Mouse (Mus musculus): ENCODE results near the gene Tnrc18. TPM values are rescaled to one million over a fixed set of nuclear protein-coding genes. Genes with fewer than 3 reads are reported as not detected.

Gene Tnrc18
- polyA plus RNA-seq, 1 experiment: 30.9 TPM

- no peak for DNase-seq (ENCODE audit: low read depth)
Measured at GRCm38 (mm10) chr5:142823096-142824062, 5.9 kb upstream of the Tnrc18 start.

DNA sequence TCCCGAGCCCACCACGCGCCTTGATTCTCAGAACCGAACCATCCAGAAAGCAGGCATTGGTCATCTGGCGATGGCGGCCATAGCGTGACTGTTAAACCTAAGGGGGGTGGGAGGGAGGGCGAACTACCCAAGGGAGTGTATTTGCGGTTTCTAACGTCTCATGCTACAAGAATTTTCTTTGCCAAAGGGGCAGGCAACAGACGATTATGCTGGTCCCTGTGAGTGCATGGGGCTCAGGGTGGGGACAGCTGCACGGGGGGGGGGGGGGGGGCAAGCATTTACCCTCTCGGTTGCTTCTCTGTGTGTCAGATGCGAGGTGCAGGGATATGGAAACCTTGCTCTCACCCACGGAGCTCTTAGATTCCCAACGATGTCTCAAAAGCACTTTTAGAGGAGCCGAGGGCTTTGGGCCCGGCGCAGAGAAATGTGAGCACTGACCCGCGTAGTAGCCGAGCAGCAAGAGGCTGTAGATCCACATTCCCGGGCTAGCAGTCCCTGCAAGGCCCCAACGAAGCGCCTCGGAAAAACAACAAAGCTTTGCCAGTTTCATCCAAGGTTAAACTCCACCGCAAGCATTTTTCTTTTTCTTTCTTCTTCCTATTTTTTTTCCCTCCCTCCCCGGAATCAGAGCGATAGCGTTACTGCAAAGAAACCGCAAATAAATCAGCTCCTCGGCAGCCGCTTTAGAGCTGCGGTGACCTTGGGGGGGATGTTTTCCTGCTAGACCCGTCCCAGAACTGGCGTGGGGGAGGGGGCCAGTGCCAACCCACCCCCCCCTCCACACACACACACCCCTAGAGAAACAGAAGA lies 5.0 kb upstream of the Tnrc18 start:
- DNase-seq (ENCODE audit: low read depth): no peak

DNA sequence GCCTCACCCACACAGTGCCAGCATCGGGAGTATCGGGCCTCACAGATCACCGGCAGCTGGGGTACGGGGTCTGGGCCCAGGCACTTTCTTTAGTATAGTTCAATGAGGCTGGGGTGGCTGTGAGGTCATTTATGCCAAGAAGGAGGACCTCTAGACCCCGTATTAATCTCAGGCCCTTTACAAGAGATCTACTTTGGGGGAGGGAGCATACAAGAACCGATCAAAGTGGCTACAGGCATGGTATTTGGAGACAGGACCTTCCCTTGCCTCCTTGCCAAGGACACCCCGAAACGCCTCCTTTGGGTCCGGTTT lies 4.5 kb upstream of the Tnrc18 start:
- DNase-seq (ENCODE audit: low read depth): no peak

GRCm38 (mm10) chr5:142821266-142821973 lies 4.0 kb upstream of the Tnrc18 start:
- no peak for DNase-seq (ENCODE audit: low read depth)

DNA sequence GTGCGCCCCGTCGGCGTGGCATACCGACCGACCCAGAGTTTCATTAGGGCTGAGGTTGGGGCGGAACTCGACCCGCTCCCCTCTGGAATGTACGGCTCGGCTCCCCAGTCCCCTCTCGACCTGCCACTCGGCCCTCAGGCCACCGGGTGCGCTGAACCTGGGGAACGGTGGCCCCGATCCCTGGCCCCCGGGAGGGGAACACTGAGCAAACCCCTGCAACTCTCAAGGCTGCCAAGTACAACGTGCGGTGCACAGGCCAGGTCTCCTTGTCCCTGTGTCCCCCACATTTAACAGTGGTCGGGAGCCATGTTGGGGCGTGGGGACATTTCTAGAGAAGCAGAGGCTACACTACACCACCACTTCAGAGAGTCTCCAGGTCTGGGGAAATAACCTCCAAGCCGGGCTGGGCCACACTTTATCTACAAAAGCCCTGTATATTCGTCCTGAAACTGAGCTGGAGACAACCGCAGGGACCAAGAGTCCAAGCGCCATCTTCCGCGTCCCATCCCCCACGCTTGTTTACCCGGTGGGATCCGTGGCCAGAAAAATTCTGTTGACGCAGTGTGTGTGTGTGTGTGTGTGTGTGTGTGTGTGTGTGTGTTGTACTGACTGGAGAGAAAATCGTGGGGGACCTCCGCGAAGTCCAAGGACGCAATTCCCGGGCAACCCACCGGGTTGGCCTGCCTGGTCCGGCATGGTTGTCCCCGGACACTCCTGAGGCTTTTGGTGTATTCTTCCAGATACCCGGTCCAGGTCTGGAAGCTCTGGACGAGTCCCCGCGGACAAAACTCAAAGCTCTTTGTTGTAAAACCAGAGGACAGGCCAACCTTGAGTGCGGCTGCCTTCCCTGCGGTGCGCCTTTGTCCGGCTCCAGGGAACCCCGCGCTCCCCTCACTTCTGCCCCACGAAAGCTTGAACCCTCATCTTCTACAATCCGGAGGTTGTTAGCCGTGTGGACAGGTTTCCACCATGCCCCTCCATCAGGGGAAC lies 3.1 kb upstream of the Tnrc18 start:
- no peak for DNase-seq (ENCODE audit: low read depth)

DNA sequence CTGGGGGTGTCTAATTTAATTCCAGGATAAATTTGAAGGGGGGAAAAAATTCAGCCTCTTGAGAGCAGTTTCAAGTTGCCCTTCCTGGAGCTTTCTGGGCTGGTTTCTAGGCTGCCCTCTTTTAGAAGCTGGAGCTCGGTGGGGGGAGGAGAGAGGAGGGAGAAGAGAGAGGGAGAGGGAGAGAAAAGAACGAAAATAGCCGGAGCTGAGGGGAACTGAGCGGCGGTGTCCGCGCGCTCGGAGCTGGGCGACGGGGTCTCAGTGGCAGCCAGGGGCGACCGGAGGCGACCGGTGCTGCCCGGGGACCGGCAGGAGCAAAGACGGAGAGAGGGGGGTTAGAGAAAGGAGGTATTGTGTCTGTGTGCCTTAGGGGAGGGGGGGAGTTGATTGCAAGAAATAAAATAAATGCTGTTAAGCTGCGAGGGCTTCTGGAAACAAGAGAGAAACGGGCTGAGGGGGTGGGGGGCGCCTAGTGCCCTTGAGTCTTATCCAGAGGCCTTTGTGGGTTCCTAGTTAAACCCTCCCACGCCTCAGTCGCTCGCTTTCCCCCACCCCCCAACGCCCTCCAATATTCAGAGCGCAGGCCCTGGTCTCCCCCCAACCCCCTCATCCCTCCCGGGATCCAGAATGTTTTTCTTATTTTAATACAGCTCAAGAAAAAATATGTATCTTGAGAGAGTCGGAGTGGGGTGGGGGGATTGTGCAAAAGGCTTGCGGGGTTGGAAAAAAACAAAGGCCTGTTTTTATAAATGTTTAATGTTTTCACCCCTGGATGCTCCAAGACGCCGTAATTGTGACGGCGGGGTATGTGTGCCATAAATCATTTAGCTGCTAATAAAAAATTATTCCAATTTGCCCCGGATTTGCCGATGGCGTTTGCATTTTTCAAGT lies 2.2 kb upstream of the Tnrc18 start:
- no peak for DNase-seq (ENCODE audit: low read depth)

DNA sequence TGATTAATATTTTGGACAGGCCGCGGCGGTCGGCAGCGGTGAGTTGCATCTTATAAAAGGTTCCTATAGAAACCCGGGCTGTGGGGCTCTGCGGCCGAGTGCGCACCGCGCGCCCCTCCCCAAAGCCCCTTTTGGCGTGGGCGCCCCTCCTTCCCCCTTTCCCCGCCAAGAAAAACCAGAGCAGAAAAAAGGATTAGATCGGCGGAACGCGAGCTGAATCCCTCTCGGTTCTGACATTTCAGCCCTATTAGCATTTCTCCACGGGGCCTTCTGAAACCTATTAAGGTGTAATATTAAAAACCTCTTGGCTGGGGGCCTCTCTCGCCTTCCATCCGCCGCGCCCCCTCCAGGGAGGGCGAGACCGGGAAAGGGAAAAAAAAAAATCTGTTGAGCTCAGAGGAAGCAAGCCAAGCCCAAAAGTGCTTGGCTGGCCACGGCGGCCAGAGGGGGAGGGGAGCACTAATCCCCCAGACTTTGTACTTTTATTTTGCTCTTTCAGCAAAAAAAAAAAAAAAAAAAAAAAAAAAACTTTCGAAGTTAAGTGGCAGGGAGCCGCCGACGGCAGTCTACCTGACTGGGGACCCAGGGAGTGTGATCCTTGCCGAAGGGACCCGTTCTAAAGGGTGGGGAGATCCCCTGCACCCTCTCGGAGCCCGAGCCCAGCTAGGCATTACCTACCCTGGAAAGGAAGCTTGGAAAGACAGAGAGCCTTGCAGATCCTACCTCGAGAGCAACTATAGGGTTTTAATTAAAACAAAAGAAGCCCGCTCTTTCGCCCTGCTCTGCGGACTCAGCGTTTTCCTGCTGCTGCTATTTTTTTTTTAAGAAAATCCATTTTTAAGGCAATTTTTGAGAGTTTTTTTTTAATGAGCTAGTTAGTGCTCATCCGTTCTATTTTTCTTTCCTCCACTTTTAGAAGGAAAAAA lies 1.2 kb upstream of the Tnrc18 start:
- DNase-seq (ENCODE audit: low read depth): no peak

DNA sequence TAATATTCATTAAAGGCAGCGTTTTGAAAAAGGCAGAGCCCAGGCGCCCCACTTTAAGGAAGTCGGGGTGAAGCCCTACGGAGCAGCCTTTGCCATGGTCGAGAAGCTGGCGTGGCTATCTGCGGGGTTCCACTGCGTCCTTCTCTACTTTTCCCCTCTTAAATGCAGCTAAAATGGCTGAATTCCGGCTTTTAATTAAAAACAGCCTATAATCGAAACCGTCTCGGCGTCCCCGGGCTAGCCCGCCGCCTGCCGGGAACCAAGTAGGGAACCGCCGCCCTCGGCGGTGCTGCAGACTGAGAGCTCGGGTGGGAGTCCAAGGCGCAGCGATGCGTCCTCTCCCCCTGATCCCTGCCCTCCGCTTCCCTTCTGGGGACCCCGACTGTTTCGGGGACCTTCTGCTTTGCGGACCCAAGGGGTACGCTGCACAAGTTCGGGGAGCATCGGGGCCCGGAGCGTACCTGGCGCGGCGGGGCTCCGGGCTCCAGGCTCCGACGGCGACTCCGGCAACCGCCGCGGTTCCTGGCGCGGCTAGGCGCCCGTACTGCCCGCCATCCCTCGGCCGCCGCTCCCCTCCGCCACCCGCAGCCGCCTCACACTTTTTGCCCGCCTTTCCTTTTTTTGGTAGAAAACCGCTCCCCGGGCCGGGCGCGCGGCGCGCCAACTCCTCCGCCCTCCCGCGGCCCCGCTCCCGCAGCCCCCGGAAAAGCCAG lies 495 bp downstream of the Tnrc18 start:
- DNase-seq (ENCODE audit: low read depth): no peak

GRCm38 (mm10) chr5:142816031-142816810 lies 1.2 kb downstream of the Tnrc18 start:
- no peak for DNase-seq (ENCODE audit: low read depth)

- no peak for DNase-seq (ENCODE audit: low read depth)
Measured at GRCm38 (mm10) chr5:142815421-142816001, 2.0 kb downstream of the Tnrc18 start.

DNA sequence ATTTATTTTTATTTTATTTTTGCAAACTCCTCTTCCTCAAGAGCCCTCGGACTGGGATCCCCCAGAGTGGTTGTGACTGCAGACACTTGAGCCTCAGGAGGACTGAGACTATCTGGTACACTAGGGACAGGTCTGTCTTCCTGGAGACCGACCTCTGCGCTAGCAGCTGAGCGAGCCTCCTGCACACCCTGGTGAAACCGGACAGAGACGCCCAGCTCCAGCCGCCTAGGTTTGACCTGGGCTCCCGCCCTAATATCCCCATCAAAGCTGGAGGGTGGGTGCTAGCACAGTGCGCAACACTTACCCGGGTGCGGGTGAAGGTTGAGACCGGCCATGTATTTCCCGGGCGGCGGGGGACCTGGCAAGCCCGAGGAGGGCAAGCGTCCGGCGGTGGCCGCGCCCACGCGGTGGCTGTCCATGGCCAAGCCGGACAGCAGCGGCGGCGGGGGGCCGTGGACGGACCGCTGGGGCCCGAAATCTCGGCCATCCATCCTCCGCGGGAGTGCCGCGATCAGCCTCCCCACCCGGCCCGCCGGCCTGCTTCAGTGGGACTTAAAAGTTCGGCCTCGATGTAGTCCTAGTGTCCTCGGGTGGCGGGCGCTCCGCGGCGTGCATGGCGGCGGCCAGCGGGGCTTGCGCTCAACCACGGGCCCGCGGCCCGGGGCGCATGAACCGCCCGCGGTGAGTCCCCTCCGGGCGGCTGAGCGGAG lies 2.6 kb downstream of the Tnrc18 start:
- DNase-seq (ENCODE audit: low read depth): no peak

GRCm38 (mm10) chr5:142814161-142814651 lies 3.3 kb downstream of the Tnrc18 start:
- DNase-seq (ENCODE audit: low read depth): no peak

DNA sequence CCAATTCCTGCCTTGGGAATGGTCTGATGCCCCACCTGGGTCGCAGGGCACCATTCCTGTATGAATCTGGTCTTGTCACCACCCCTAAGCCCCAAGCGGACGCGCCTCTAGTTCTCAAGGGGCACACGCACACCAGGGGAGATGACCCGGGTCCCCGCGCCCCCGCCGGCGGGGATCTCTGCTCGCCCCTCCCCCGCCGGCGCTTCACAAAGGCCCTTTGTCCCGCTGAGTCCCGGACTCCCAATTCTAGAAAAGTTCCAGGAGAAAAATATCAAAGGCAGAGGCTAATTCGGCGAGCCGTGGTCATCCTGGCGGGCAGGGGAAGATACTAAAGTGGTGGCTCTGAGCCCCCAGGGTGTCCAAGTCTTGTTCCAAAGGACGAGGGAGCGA lies 3.7 kb downstream of the Tnrc18 start:
- no peak for DNase-seq (ENCODE audit: low read depth)

GRCm38 (mm10) chr5:142812976-142813721 lies 4.3 kb downstream of the Tnrc18 start:
- DNase-seq (ENCODE audit: low read depth): no peak

GRCm38 (mm10) chr5:142812621-142812975 lies 4.9 kb downstream of the Tnrc18 start:
- DNase-seq (ENCODE audit: low read depth): no peak

Data from gonadal fat pad, adult 2 months (tissue).